Mouse (Mus musculus) G1E (cell line): ENCODE data around the gene Brd4.

Source experiments
- CTCF ChIP-seq: IDR thresholded peaks from 2 replicates; pipeline ENCODE4 v1.5.1; 2012; ENCODE audit warnings: low read depth, low read length, inconsistent platforms, mixed read lengths
- POLR2AphosphoS5 ChIP-seq: IDR thresholded peaks from 2 replicates; pipeline ENCODE4 v1.6.1; 2012; ENCODE audit warnings: low read depth, low read length, inconsistent platforms; ENCODE audit not compliant: insufficient replicate concordance

DNA sequence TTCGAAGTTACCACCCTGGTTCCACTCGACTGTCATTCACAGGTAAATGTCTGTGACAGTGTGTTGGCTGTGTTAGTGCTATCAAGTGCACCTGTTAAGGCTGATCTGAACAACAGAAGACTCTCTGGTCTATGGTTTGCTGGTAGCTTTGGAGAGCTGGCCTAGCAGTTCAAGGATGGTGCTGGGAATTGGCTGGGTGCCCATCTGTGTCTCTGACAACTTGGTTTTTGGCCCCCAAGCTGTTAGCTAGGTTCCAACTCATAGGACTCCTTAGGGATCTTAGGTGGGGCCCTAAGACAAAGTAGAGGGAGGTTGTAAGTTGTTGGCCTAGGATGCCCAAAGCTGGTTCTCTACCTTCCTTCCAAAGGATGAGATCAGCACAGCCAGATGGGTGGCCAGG lies 84.7 kb downstream of the Brd4 start:
- no peak for TF ChIP-seq CTCF
- TF ChIP-seq POLR2AphosphoS5: no peak
